Mouse (Mus musculus): ENCODE data around the gene Il5ra. TPM values are rescaled to one million over a fixed set of nuclear protein-coding genes. Genes with fewer than 3 reads are reported as not detected.

Il5ra gene
- polyA plus RNA-seq, 1 experiment from 2014 or later = not detected

GRCm38 (mm10) chr6:106732563-106732962, 16.3 kb downstream of the Il5ra start:
- Histone ChIP-seq H3K4me1 (no peaks in the 10 kb centered on the region), H3K4me2 (no peak overlapping the region), H3K9ac (no peak overlapping the region), H3K4me3 (no peak overlapping the region), H3K27ac (replicated peaks) (no peak overlapping the region), H3K36me3 (no peaks in the 10 kb centered on the region), H3K9me3 (no peaks in the 10 kb centered on the region), H3K27me3 (replicated peaks) (no peaks in the 10 kb centered on the region)
- WGBS = 69% methylated on average over 4 of the region's 4 CpGs
- no peak for ATAC-seq (ENCODE audit: extremely low read depth, insufficient number of reproducible peaks, low FRiP score, low TSS enrichment)

- Histone ChIP-seq H3K4me2 (no peak overlapping the region), H3K4me3 (no peak overlapping the region), H3K27ac (replicated peaks) (no peak overlapping the region), H3K27me3 (replicated peaks) (no peaks in the 10 kb centered on the region), H3K9me3 (no peaks in the 10 kb centered on the region), H3K4me1 (no peaks in the 10 kb centered on the region), H3K36me3 (no peaks in the 10 kb centered on the region), H3K9ac (no peak overlapping the region)
- ATAC-seq (ENCODE audit: extremely low read depth, insufficient number of reproducible peaks, low FRiP score, low TSS enrichment) = no peak
- WGBS = 64% methylated on average over 4 of the region's 4 CpGs
Measured at GRCm38 (mm10) chr6:106729682-106730314, 19.0 kb downstream of the Il5ra start.

- Histone ChIP-seq H3K4me1 (no peaks in the 10 kb centered on the region), H3K36me3 (no peaks in the 10 kb centered on the region), H3K4me3 (no peak overlapping the region), H3K4me2 (no peak overlapping the region), H3K27ac (replicated peaks) (no peak overlapping the region), H3K9me3 (no peaks in the 10 kb centered on the region), H3K27me3 (replicated peaks) (no peaks in the 10 kb centered on the region), H3K9ac (no peak overlapping the region)
- WGBS = 70% methylated on average over 1 of the region's 1 CpGs
- ATAC-seq (ENCODE audit: extremely low read depth, insufficient number of reproducible peaks, low FRiP score, low TSS enrichment) = no peak
Measured at GRCm38 (mm10) chr6:106727703-106728102, 21.1 kb downstream of the Il5ra start.

- no peaks in the 10 kb centered on the region for H3K36me3 ChIP-seq
- no peak overlapping the region for H3K9ac ChIP-seq
- no peak for ATAC-seq (ENCODE audit: extremely low read depth, insufficient number of reproducible peaks, low FRiP score, low TSS enrichment)
- no peak overlapping the region for H3K4me3 ChIP-seq
- no peak overlapping the region for H3K4me2 ChIP-seq
- no peaks in the 10 kb centered on the region for H3K9me3 ChIP-seq
- WGBS = 65% methylated on average over 6 of the region's 6 CpGs
- H3K4me1 ChIP-seq = no peaks in the 10 kb centered on the region
- no peaks in the 10 kb centered on the region for H3K27me3 ChIP-seq (replicated peaks)
- H3K27ac ChIP-seq (replicated peaks) = no peak overlapping the region
Measured at GRCm38 (mm10) chr6:106726078-106726477, 22.8 kb downstream of the Il5ra start.

- H3K9ac ChIP-seq = no peak overlapping the region
- no peaks in the 10 kb centered on the region for H3K36me3 ChIP-seq
- WGBS = 73% methylated on average over 4 of the region's 4 CpGs
- H3K9me3 ChIP-seq = no peaks in the 10 kb centered on the region
- ATAC-seq (ENCODE audit: extremely low read depth, insufficient number of reproducible peaks, low FRiP score, low TSS enrichment) = no peak
- no peaks in the 10 kb centered on the region for H3K27me3 ChIP-seq (replicated peaks)
- H3K4me3 ChIP-seq = no peak overlapping the region
- no peak overlapping the region for H3K27ac ChIP-seq (replicated peaks)
- no peak overlapping the region for H3K4me2 ChIP-seq
- H3K4me1 ChIP-seq = no peaks in the 10 kb centered on the region
Measured at GRCm38 (mm10) chr6:106725642-106726041, 23.2 kb downstream of the Il5ra start.

GRCm38 (mm10) chr6:106705506-106706035, 43.3 kb downstream of the Il5ra start:
- Histone ChIP-seq H3K36me3 (no peaks in the 10 kb centered on the region), H3K9me3 (no peaks in the 10 kb centered on the region), H3K27me3 (replicated peaks) (no peaks in the 10 kb centered on the region), H3K4me3 (no peak overlapping the region), H3K4me1 (no peaks in the 10 kb centered on the region), H3K27ac (replicated peaks) (no peak overlapping the region), H3K9ac (no peak overlapping the region), H3K4me2 (no peak overlapping the region)
- ATAC-seq (ENCODE audit: extremely low read depth, insufficient number of reproducible peaks, low FRiP score, low TSS enrichment) = no peak
- WGBS = 43% methylated on average over 3 of the region's 3 CpGs

GRCm38 (mm10) chr6:106701931-106702330, 46.9 kb downstream of the Il5ra start:
- Histone ChIP-seq H3K27ac (replicated peaks) (no peak overlapping the region), H3K4me3 (no peak overlapping the region), H3K4me2 (no peak overlapping the region), H3K9me3 (no peaks in the 10 kb centered on the region), H3K4me1 (no peaks in the 10 kb centered on the region), H3K9ac (no peak overlapping the region), H3K27me3 (replicated peaks) (no peaks in the 10 kb centered on the region), H3K36me3 (no peaks in the 10 kb centered on the region)
- 53% methylated on average over 3 of the region's 3 CpGs for WGBS
- no peak for ATAC-seq (ENCODE audit: extremely low read depth, insufficient number of reproducible peaks, low FRiP score, low TSS enrichment)

GRCm38 (mm10) chr6:106675581-106675980, 73.3 kb downstream of the Il5ra start:
- 75% methylated on average over 8 of the region's 8 CpGs for WGBS
- Histone ChIP-seq H3K4me1 (no peaks in the 10 kb centered on the region), H3K9ac (no peak overlapping the region), H3K4me3 (no peak overlapping the region), H3K4me2 (no peak overlapping the region), H3K36me3 (no peaks in the 10 kb centered on the region), H3K27me3 (replicated peaks) (no peaks in the 10 kb centered on the region), H3K9me3 (no peaks in the 10 kb centered on the region), H3K27ac (replicated peaks) (no peak overlapping the region)
- no peak for ATAC-seq (ENCODE audit: extremely low read depth, insufficient number of reproducible peaks, low FRiP score, low TSS enrichment)

GRCm38 (mm10) chr6:106663780-106664651, 84.8 kb downstream of the Il5ra start:
- H3K4me2 ChIP-seq = no peak overlapping the region
- 29% methylated on average over 6 of the region's 6 CpGs for WGBS
- ATAC-seq (ENCODE audit: extremely low read depth, insufficient number of reproducible peaks, low FRiP score, low TSS enrichment) = no peak
- H3K27me3 ChIP-seq (replicated peaks) = no peaks in the 10 kb centered on the region
- H3K27ac ChIP-seq (replicated peaks) = no peak overlapping the region
- no peak overlapping the region for H3K4me3 ChIP-seq
- H3K4me1 ChIP-seq = peaks cover 8% of the 10 kb centered on the region; the same call in 1 of the 2 replicates
- no peaks in the 10 kb centered on the region for H3K9me3 ChIP-seq
- no peak overlapping the region for H3K9ac ChIP-seq
- no peaks in the 10 kb centered on the region for H3K36me3 ChIP-seq
